Mouse (Mus musculus): Measurements from ENCODE around the gene Wbp1l.

DNA sequence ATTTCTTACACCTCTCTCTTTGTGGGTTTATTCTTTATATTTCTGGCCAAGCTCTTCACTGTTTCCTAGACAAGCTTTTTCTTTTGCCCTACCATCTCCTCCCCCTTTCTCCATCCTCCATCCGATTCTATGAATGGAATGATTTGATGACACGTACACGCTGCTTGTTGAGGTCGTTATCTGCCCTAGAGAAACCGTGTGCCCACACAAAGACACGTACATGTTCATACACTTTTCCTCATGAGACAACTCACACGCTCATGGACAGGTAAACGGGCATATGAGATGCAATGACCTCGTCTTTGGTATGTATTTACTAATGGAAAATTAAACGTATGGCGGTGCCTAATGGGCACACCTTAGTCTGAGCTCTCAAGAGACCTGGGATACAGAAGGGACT lies 91.5 kb downstream of the Wbp1l start:
- TF ChIP-seq GATA1 (IDR thresholded peaks at IDR 0.05; ENCODE audit: low read length) (no peak), TAL1 (IDR thresholded peaks at IDR 0.05; ENCODE audit: low read length) (no peak)
